Mouse (Mus musculus) brain, embryonic 14.5 days (tissue): ENCODE results near the gene Hadha. TPM values are rescaled to one million over a fixed set of nuclear protein-coding genes. Genes with fewer than 3 reads are reported as not detected.

Experiments used
- DNase-seq: peaks from one replicate; pipeline ENCODE4 v3.0.0-alpha.2; 2011; ENCODE audit warnings: low read depth
- CTCF ChIP-seq: fragments of 200-500 bp; IDR thresholded peaks from 2 replicates; pipeline ENCODE4 v1.5.1; 2012; ENCODE audit warnings: inconsistent platforms, mild to moderate bottlenecking, moderate library complexity, borderline replicate concordance; ENCODE audit not compliant: insufficient read depth, insufficient read length; ENCODE audit errors: extremely low read depth
- POLR2A ChIP-seq: fragments of 200-500 bp; IDR thresholded peaks from 2 replicates; pipeline ENCODE4 v1.6.1; 2012; ENCODE audit warnings: mild to moderate bottlenecking, inconsistent platforms, borderline replicate concordance; ENCODE audit not compliant: poor library complexity, insufficient read depth, insufficient read length, severe bottlenecking; ENCODE audit errors: extremely low read depth
- polyA plus RNA-seq: library from polyadenylated mRNA; depleted of rRNA; stranded (reverse); fragments of >200 nt; gene quantifications from 2 replicates; pipeline ENCODE4 v1.2.3, GENCODE M21; 2012

Gene Hadha
- polyA plus RNA-seq, 1 experiment: 67.3 TPM

DNA sequence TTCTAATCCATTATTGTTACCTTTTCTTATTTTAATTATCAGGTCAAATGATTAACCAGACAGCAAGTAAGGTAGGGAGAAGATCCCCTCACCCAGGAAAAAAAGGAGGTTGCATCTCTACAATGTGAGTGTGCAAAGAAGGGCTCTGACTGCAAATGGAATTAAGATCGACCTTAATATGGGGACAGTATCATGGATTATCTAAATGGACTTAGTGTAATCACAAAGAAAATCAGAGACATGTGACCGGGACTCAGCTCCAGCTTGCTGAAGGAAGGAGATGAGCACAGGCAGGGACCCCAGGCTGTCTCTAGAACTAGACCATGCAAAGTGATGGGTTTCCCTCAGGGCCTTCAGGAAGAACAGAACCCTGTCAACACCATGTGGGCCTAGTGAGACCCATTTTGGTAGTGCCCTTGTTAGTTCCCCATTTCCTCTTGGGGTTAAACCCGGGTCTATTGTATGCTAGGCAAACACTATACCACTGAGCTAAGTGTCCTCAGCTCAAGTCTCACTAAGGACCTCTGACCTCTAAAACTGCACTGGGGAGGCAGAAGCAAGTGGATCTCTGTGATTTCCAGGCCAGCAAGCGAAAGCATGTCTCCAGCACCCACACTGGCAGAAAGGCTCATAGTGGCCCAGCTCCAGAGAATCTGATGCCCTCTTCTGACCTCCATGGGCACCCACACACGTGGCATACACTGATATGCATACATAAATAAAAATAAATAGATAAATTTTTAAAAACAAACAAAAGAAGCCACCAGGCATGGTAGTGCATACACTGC is 6.6 kb downstream of the Hadha start:
- DNase-seq: no peak
- no peak for TF ChIP-seq POLR2A
- TF ChIP-seq CTCF: no peak

DNA sequence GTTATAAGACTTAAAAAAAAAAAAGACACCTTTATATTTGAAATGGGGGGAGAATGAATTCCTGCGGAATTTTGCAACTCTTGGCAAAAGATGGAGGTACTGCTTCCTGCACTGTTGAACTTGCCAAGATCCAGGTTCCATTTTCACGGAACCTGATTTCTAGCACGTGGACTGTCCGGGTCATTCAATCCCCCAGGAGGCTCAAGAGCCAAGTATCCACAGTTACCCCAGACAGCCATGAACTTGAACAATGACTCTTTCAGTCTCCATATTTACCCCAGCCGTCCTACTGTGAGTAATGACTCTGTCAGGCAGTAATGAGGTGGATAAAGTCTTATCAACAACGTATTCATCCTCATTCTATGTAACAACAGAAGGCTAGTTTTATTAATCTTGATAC is 8.4 kb downstream of the Hadha start:
- TF ChIP-seq CTCF (no peak), POLR2A (no peak)
- no peak for DNase-seq

DNA sequence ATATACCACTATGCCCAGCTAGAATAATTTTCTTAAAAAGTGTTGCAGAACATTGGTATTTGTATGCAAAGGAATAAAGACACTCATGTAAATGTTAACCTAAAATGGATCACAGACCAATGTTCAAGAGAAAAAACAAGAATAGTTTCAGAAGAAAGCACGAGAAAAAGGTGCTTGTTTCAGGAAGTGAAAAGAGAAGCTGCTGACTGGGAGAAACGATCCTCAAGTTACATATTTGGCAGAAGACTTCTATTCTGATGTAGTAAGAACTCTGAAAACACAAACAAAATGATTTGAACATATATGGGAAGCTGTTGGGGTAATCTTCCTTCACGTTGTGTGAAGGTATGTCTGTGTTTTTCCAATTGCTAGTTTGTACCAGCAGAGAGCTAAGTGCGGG is 16.8 kb downstream of the Hadha start:
- DNase-seq: no peak
- no peak for TF ChIP-seq POLR2A
- TF ChIP-seq CTCF: no peak

GRCm38 (mm10) chr5:30137271-30137670 is 17.7 kb downstream of the Hadha start:
- no peak for TF ChIP-seq CTCF
- no peak for DNase-seq

- TF ChIP-seq CTCF: no peak
- DNase-seq: no peak
These were observed 19.2 kb downstream of the Hadha start for GRCm38 (mm10) chr5:30135711-30136231.

- TF ChIP-seq POLR2A: no peak
- TF ChIP-seq CTCF: no peak
- DNase-seq: no peak
These were observed 22.8 kb downstream of the Hadha start for GRCm38 (mm10) chr5:30132173-30132572.

DNA sequence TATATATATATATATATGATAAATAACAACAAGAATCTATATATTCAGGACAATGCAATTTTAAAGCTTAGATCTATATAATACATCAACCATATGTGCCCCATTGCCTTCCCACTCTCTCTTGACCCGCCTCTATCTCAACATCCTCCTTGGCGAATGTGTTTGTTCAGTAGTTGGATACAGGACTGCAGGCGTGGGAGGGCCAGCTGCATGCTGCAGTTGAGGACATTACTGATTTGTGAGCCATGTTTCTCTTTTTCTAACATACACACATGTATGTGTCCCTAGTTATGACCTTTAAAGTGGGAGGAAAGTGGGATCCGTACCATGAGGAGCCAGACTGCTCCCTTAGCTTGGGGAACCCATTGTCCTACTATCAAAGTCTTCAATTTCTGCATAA is 23.7 kb downstream of the Hadha start:
- TF ChIP-seq CTCF (no peak), POLR2A (no peak)
- no peak for DNase-seq

DNA sequence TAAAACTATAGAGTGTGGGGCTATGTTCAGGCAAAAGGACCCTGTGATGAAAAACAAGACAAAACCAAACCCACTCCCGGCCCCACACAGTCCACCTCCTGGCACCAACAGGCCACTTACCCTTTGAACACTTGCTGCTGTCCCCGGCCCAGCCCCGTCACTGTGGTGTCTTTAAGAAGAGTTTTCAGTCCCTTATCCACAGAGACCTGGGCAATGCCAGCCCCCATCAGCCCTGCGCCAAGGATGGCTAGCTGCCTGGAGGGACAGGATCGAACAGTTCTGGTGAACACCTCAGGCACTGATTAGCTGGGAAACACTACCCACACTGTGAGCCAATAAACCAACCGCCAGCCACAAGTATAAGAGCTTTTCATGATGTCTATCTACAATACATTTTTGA is 26.3 kb downstream of the Hadha start:
- no peak for DNase-seq

GRCm38 (mm10) chr5:30127921-30128597 is 26.9 kb downstream of the Hadha start:
- DNase-seq: no peak
- TF ChIP-seq POLR2A (no peak), CTCF (no peak)

More for the DNA sequence above, 26.3 kb downstream of the Hadha start:
- no peak for TF ChIP-seq POLR2A
- no peak for TF ChIP-seq CTCF

DNA sequence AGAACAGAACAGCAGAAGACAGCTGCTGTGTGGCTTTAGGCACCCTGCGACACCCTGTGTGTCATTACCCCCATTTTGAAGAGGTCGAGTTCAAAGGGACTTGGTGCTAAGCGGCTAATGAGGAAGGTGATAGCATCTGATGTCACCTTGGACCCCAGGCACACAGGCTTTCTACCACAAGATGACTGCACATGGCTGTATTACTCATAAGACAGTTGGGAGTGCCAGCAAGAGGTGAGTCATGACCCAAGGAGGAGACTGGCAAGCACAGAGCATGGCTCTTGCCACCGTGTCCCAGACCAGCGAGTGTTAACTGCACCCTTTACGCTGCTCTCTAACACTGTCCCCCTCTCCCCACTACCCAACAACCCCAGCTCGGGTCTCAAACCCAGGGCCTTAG is 28.2 kb downstream of the Hadha start:
- TF ChIP-seq POLR2A (no peak), CTCF (no peak)
- DNase-seq: no peak

- DNase-seq: peak; percentile 74
- TF ChIP-seq CTCF: peak; percentile 74
- no peak for TF ChIP-seq POLR2A
These were observed 29.4 kb downstream of the Hadha start for GRCm38 (mm10) chr5:30125587-30125986.

- DNase-seq: no peak
- TF ChIP-seq CTCF (no peak), POLR2A (no peak)
These were observed 32.5 kb downstream of the Hadha start for GRCm38 (mm10) chr5:30122481-30122880.
